Mouse (Mus musculus): Measurements from ENCODE around the gene BC017158. TPM values are rescaled to one million over a fixed set of nuclear protein-coding genes. Genes with fewer than 3 reads are reported as not detected.

Gene BC017158
- polyA plus RNA-seq, 1 experiment, result 29.4 TPM

DNA sequence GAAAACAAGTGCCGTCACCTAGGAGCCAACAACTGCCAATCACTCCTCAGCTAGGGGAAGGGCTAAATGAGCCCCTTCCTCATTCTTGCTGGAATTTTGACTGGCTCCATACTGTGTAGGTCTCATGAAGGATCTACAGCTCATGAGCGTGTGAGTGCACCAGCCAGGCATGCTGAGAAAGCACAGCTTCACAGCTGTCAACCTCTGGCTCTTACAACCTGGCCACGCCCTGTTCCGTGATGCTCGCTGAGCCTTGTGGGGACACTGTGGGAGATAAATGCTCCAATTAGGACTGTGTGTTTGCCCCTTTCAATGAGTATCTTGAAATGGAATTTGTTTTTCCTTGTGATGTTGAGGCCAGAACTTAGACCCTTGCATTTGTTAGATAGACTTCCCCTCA lies 48.0 kb downstream of the BC017158 start:
- WGBS, result 92% methylated on average over 5 of the region's 5 CpGs
- Histone ChIP-seq H3K4me1 (ENCODE audit: control insufficient read depth, insufficient read depth, low read length) (no peaks in the 10 kb centered on the region), H3K27ac (ENCODE audit: insufficient read depth, low read depth, low read length) (no peak overlapping the region), H3K36me3 (ENCODE audit: control insufficient read depth, insufficient read depth, low read length) (no peaks in the 10 kb centered on the region; the same call in none of the 2 replicates), H3K27me3 (replicated peaks; ENCODE audit: control insufficient read depth, insufficient read depth, low read length) (no peaks in the 10 kb centered on the region), H3K4me3 (ENCODE audit: insufficient read depth, low read depth, low read length) (no peak overlapping the region)
- no peak for TF ChIP-seq CTCF (conservative IDR thresholded peaks at IDR 0.05; ENCODE audit: insufficient read depth, insufficient read length, low read depth, low read length)
- no peak for TF ChIP-seq POLR2A (IDR thresholded peaks at IDR 0.05; ENCODE audit: low read depth, low read length)
- no peak for DNase-seq

- Histone ChIP-seq H3K27me3 (replicated peaks; ENCODE audit: control insufficient read depth, insufficient read depth, low read length) (no peaks in the 10 kb centered on the region), H3K27ac (ENCODE audit: insufficient read depth, low read depth, low read length) (no peak overlapping the region), H3K4me3 (ENCODE audit: insufficient read depth, low read depth, low read length) (0 out of 2 replicates have a peak overlapping the region, but pooled peaks have one; percentile 11), H3K36me3 (ENCODE audit: control insufficient read depth, insufficient read depth, low read length) (peaks cover 2% of the 10 kb centered on the region), H3K4me1 (ENCODE audit: control insufficient read depth, insufficient read depth, low read length) (no peaks in the 10 kb centered on the region)
- TF ChIP-seq POLR2A (IDR thresholded peaks at IDR 0.05; ENCODE audit: low read depth, low read length) (no peak), CTCF (conservative IDR thresholded peaks at IDR 0.05; ENCODE audit: insufficient read depth, insufficient read length, low read depth, low read length) (no peak)
- DNase-seq, result no peak
- WGBS, result 74% methylated on average over 10 of the region's 10 CpGs
Observed at GRCm38 (mm10) chr7:128248081-128249042, 49.6 kb downstream of the BC017158 start.

GRCm38 (mm10) chr7:128247443-128247842 lies 50.5 kb downstream of the BC017158 start:
- Histone ChIP-seq H3K36me3 (ENCODE audit: control insufficient read depth, insufficient read depth, low read length) (peaks cover 2% of the 10 kb centered on the region), H3K27me3 (replicated peaks; ENCODE audit: control insufficient read depth, insufficient read depth, low read length) (no peaks in the 10 kb centered on the region), H3K4me3 (ENCODE audit: insufficient read depth, low read depth, low read length) (peak overlapping the region; percentile 65), H3K4me1 (ENCODE audit: control insufficient read depth, insufficient read depth, low read length) (no peaks in the 10 kb centered on the region), H3K27ac (ENCODE audit: insufficient read depth, low read depth, low read length) (peak overlapping the region; percentile 94; the same call in 1 of the 2 replicates)
- TF ChIP-seq CTCF (conservative IDR thresholded peaks at IDR 0.05; ENCODE audit: insufficient read depth, insufficient read length, low read depth, low read length) (peak; percentile 69), POLR2A (IDR thresholded peaks at IDR 0.05; ENCODE audit: low read depth, low read length) (no peak)
- 2% methylated on average over 13 of the region's 13 CpGs for WGBS
- peak; percentile 89 for DNase-seq

GRCm38 (mm10) chr7:128246496-128247391 lies 51.2 kb downstream of the BC017158 start, which contains the start of gene Tgfb1i1:
Tgfb1i1 (plus strand) TSS chr7:128246812.
- H3K27ac ChIP-seq (ENCODE audit: insufficient read depth, low read depth, low read length), result peak within 1 kb of the TSS; percentile 94
- DNase-seq, result peak; percentile 66
- H3K4me1 ChIP-seq (ENCODE audit: control insufficient read depth, insufficient read depth, low read length), result no peaks in the 10 kb centered on the region
- no peaks in the 10 kb centered on the region for H3K27me3 ChIP-seq (replicated peaks; ENCODE audit: control insufficient read depth, insufficient read depth, low read length)
- peak; percentile 8 for TF ChIP-seq POLR2A (IDR thresholded peaks at IDR 0.05; ENCODE audit: low read depth, low read length)
- TF ChIP-seq CTCF (conservative IDR thresholded peaks at IDR 0.05; ENCODE audit: insufficient read depth, insufficient read length, low read depth, low read length), result no peak
- peak within 1 kb of the TSS; percentile 65 for H3K4me3 ChIP-seq (ENCODE audit: insufficient read depth, low read depth, low read length)
- H3K36me3 ChIP-seq (ENCODE audit: control insufficient read depth, insufficient read depth, low read length), result peaks cover 2% of the 10 kb centered on the region
- 10% methylated on average over 25 of the region's 30 CpGs for WGBS

DNA sequence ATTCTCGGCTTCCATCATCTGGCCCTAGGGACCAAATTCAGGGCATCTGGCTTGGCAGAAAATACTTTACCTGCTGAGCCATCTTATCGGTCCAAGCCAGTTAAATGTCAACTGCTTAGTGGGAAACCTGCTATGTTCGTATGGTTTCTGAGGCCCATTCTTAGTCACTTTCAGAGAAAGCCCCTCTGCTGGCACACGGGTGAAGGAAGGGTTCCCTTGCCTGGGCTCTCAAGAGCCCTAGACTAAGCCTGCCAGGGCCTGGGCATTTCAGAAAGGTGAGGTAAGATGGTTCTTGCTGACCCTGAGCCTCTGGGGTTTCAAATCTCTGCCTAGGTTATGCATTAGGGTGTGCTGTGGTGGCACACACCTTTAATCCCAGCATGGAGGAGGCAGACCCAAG lies 52.4 kb downstream of the BC017158 start:
- no peaks in the 10 kb centered on the region for H3K27me3 ChIP-seq (replicated peaks; ENCODE audit: control insufficient read depth, insufficient read depth, low read length)
- no peak for TF ChIP-seq POLR2A (IDR thresholded peaks at IDR 0.05; ENCODE audit: low read depth, low read length)
- no peak for TF ChIP-seq CTCF (conservative IDR thresholded peaks at IDR 0.05; ENCODE audit: insufficient read depth, insufficient read length, low read depth, low read length)
- H3K27ac ChIP-seq (ENCODE audit: insufficient read depth, low read depth, low read length), result no peak overlapping the region
- no peak for DNase-seq
- WGBS, result 95% methylated on average over 4 of the region's 4 CpGs
- H3K4me1 ChIP-seq (ENCODE audit: control insufficient read depth, insufficient read depth, low read length), result no peaks in the 10 kb centered on the region
- no peak overlapping the region for H3K4me3 ChIP-seq (ENCODE audit: insufficient read depth, low read depth, low read length)
- peaks cover 2% of the 10 kb centered on the region for H3K36me3 ChIP-seq (ENCODE audit: control insufficient read depth, insufficient read depth, low read length)

- 94% methylated on average over 18 of the region's 18 CpGs for WGBS
- H3K27ac ChIP-seq (ENCODE audit: insufficient read depth, low read depth, low read length), result no peak overlapping the region
- peaks cover 2% of the 10 kb centered on the region for H3K36me3 ChIP-seq (ENCODE audit: control insufficient read depth, insufficient read depth, low read length)
- no peak overlapping the region for H3K4me3 ChIP-seq (ENCODE audit: insufficient read depth, low read depth, low read length)
- no peaks in the 10 kb centered on the region for H3K4me1 ChIP-seq (ENCODE audit: control insufficient read depth, insufficient read depth, low read length)
- no peaks in the 10 kb centered on the region for H3K27me3 ChIP-seq (replicated peaks; ENCODE audit: control insufficient read depth, insufficient read depth, low read length)
- no peak for DNase-seq
- TF ChIP-seq CTCF (conservative IDR thresholded peaks at IDR 0.05; ENCODE audit: insufficient read depth, insufficient read length, low read depth, low read length), result no peak
- TF ChIP-seq POLR2A (IDR thresholded peaks at IDR 0.05; ENCODE audit: low read depth, low read length), result no peak
Observed at GRCm38 (mm10) chr7:128244410-128245025, 53.5 kb downstream of the BC017158 start.

Data from kidney, adult 2 months (tissue).